Mouse (Mus musculus): ENCODE measurements around the gene Ankrd55. TPM values are rescaled to one million over a fixed set of nuclear protein-coding genes. Genes with fewer than 3 reads are reported as not detected.

The Ankrd55 gene
- total RNA-seq, 1 experiment, result 0.18 TPM

GRCm38 (mm10) chr13:112346031-112346430, 57.8 kb downstream of the Ankrd55 start:
- no peak for DNase-seq (ENCODE audit: low read depth, low spot score)
- Histone ChIP-seq H3K9me3 (ENCODE audit: control insufficient read depth, insufficient read depth, low read depth, low read length) (no peaks in the 10 kb centered on the region), H3K4me1 (ENCODE audit: control insufficient read depth in 2 of 2, insufficient read depth in 2 of 2, low read length in 2 of 2, poor library complexity in 1 of 2) (no peaks in the 10 kb centered on the region), H3K4me3 (ENCODE audit: insufficient read depth in 1 of 2, low read depth in 1 of 2, low read length in 2 of 2, poor library complexity in 1 of 2, severe bottlenecking in 1 of 2) (no peak overlapping the region), H3K9ac (ENCODE audit: insufficient read depth, low read depth, low read length, poor library complexity, severe bottlenecking) (no peak overlapping the region), H3K27ac (ENCODE audit: insufficient read depth, low read depth, low read length, poor library complexity, severe bottlenecking) (no peak overlapping the region), H3K36me3 (ENCODE audit: control insufficient read depth, insufficient read depth, low read length, poor library complexity, severe bottlenecking) (no peaks in the 10 kb centered on the region)
- no peak for TF ChIP-seq ZNF384 (IDR thresholded peaks at IDR 0.05; ENCODE audit: low read depth, low read length)
- TF ChIP-seq CHD2 (IDR thresholded peaks at IDR 0.05; ENCODE audit: low read depth, low read length), result no peak
- no peak for TF ChIP-seq MAFK (IDR thresholded peaks at IDR 0.05; ENCODE audit: insufficient read depth, low read depth, low read length)
- no peak for TF ChIP-seq HCFC1 (IDR thresholded peaks at IDR 0.05; ENCODE audit: borderline replicate concordance, insufficient read depth, low read length)
- TF ChIP-seq ZC3H11A (IDR thresholded peaks at IDR 0.05; ENCODE audit: borderline replicate concordance, low read depth, low read length), result no peak
- in situ Hi-C loops (cut with MboI; ENCODE audit: low sequenced_read_pairs in 2 of 2, unreplicated experiment in 2 of 2), result no loop called here

- TF ChIP-seq ZNF384 (IDR thresholded peaks at IDR 0.05; ENCODE audit: low read depth, low read length), result no peak
- TF ChIP-seq HCFC1 (IDR thresholded peaks at IDR 0.05; ENCODE audit: borderline replicate concordance, insufficient read depth, low read length), result no peak
- no peak for TF ChIP-seq ZC3H11A (IDR thresholded peaks at IDR 0.05; ENCODE audit: borderline replicate concordance, low read depth, low read length)
- TF ChIP-seq MAFK (IDR thresholded peaks at IDR 0.05; ENCODE audit: insufficient read depth, low read depth, low read length), result no peak
- no peak for TF ChIP-seq CHD2 (IDR thresholded peaks at IDR 0.05; ENCODE audit: low read depth, low read length)
- Histone ChIP-seq H3K36me3 (ENCODE audit: control insufficient read depth, insufficient read depth, low read length, poor library complexity, severe bottlenecking) (no peaks in the 10 kb centered on the region), H3K9ac (ENCODE audit: insufficient read depth, low read depth, low read length, poor library complexity, severe bottlenecking) (no peak overlapping the region), H3K4me1 (ENCODE audit: control insufficient read depth in 2 of 2, insufficient read depth in 2 of 2, low read length in 2 of 2, poor library complexity in 1 of 2) (no peaks in the 10 kb centered on the region), H3K27ac (ENCODE audit: insufficient read depth, low read depth, low read length, poor library complexity, severe bottlenecking) (no peak overlapping the region), H3K4me3 (ENCODE audit: insufficient read depth in 1 of 2, low read depth in 1 of 2, low read length in 2 of 2, poor library complexity in 1 of 2, severe bottlenecking in 1 of 2) (no peak overlapping the region), H3K9me3 (ENCODE audit: control insufficient read depth, insufficient read depth, low read depth, low read length) (no peaks in the 10 kb centered on the region)
- no peak for DNase-seq (ENCODE audit: low read depth, low spot score)
- in situ Hi-C loops (cut with MboI; ENCODE audit: low sequenced_read_pairs in 2 of 2, unreplicated experiment in 2 of 2), result no loop called here
Measured at GRCm38 (mm10) chr13:112346659-112347142, 58.5 kb downstream of the Ankrd55 start.

- no peak overlapping the region for H3K27ac ChIP-seq (ENCODE audit: insufficient read depth, low read depth, low read length, poor library complexity, severe bottlenecking)
- H3K4me1 ChIP-seq (ENCODE audit: control insufficient read depth in 2 of 2, insufficient read depth in 2 of 2, low read length in 2 of 2, poor library complexity in 1 of 2), result 0 out of 4 replicates have a peak, but pooled peaks cover 0 to 1% of the 10 kb centered on the region in 2 experiments
Measured at GRCm38 (mm10) chr13:112348250-112348649, 60.0 kb downstream of the Ankrd55 start.

GRCm38 (mm10) chr13:112348896-112349484, 60.7 kb downstream of the Ankrd55 start:
- H3K4me1 ChIP-seq (ENCODE audit: control insufficient read depth in 2 of 2, insufficient read depth in 2 of 2, low read length in 2 of 2, poor library complexity in 1 of 2), result peaks cover 4 to 5% of the 10 kb centered on the region in 2 experiments; a peak in 2 of 4 replicates

More at GRCm38 (mm10) chr13:112348250-112348649, 60.0 kb downstream of the Ankrd55 start:
- Histone ChIP-seq H3K9me3 (ENCODE audit: control insufficient read depth, insufficient read depth, low read depth, low read length) (no peaks in the 10 kb centered on the region), H3K9ac (ENCODE audit: insufficient read depth, low read depth, low read length, poor library complexity, severe bottlenecking) (no peak overlapping the region), H3K36me3 (ENCODE audit: control insufficient read depth, insufficient read depth, low read length, poor library complexity, severe bottlenecking) (no peaks in the 10 kb centered on the region), H3K4me3 (ENCODE audit: insufficient read depth in 1 of 2, low read depth in 1 of 2, low read length in 2 of 2, poor library complexity in 1 of 2, severe bottlenecking in 1 of 2) (no peak overlapping the region)
- DNase-seq (ENCODE audit: low read depth, low spot score), result no peak
- TF ChIP-seq ZC3H11A (IDR thresholded peaks at IDR 0.05; ENCODE audit: borderline replicate concordance, low read depth, low read length), result no peak
- in situ Hi-C loops (cut with MboI; ENCODE audit: low sequenced_read_pairs in 2 of 2, unreplicated experiment in 2 of 2), result no loop called here

More at GRCm38 (mm10) chr13:112348896-112349484, 60.7 kb downstream of the Ankrd55 start:
- no peak overlapping the region for H3K4me3 ChIP-seq (ENCODE audit: insufficient read depth in 1 of 2, low read depth in 1 of 2, low read length in 2 of 2, poor library complexity in 1 of 2, severe bottlenecking in 1 of 2)
- no peaks in the 10 kb centered on the region for H3K9me3 ChIP-seq (ENCODE audit: control insufficient read depth, insufficient read depth, low read depth, low read length)
- no peak overlapping the region for H3K9ac ChIP-seq (ENCODE audit: insufficient read depth, low read depth, low read length, poor library complexity, severe bottlenecking)
- no peak for DNase-seq (ENCODE audit: low read depth, low spot score)
- H3K36me3 ChIP-seq (ENCODE audit: control insufficient read depth, insufficient read depth, low read length, poor library complexity, severe bottlenecking), result no peaks in the 10 kb centered on the region
- TF ChIP-seq CHD2 (IDR thresholded peaks at IDR 0.05; ENCODE audit: low read depth, low read length) (no peak), ZNF384 (IDR thresholded peaks at IDR 0.05; ENCODE audit: low read depth, low read length) (no peak), MAFK (IDR thresholded peaks at IDR 0.05; ENCODE audit: insufficient read depth, low read depth, low read length) (no peak), ZC3H11A (IDR thresholded peaks at IDR 0.05; ENCODE audit: borderline replicate concordance, low read depth, low read length) (no peak), HCFC1 (IDR thresholded peaks at IDR 0.05; ENCODE audit: borderline replicate concordance, insufficient read depth, low read length) (no peak)
- H3K27ac ChIP-seq (ENCODE audit: insufficient read depth, low read depth, low read length, poor library complexity, severe bottlenecking), result no peak overlapping the region
- in situ Hi-C loops (cut with MboI; ENCODE audit: low sequenced_read_pairs in 2 of 2, unreplicated experiment in 2 of 2), result no loop called here
